Mouse (Mus musculus) ES-E14 (cell line): ENCODE measurements at regions not wholly inside any gene's neighbourhood (a gene's known extent, or its start where the extent isn't known, plus 50 kb on each side); places are given as distances from the start of the nearest gene placed in this dataset.

ENCODE experiments used
- CHD2 ChIP-seq: IDR thresholded peaks from 2 replicates; pipeline ENCODE4 v1.6.1; 2014; ENCODE audit warnings: mild to moderate bottlenecking, low read depth, low read length, inconsistent platforms
- HCFC1 ChIP-seq: IDR thresholded peaks from 2 replicates; pipeline ENCODE4 v1.6.1; 2012; ENCODE audit warnings: low read length, inconsistent platforms, borderline replicate concordance; ENCODE audit not compliant: insufficient read depth
- ZNF384 ChIP-seq: IDR thresholded peaks from 2 replicates; pipeline ENCODE4 v1.6.1; 2012; ENCODE audit warnings: low read depth, low read length, inconsistent platforms

GRCm38 (mm10) chr9:33849623-33850022 is 636.1 kb upstream of the Kirrel3 start:
- no peak for TF ChIP-seq CHD2
- no peak for TF ChIP-seq ZNF384
- no peak for TF ChIP-seq HCFC1
